Mouse (Mus musculus): ENCODE data around the gene Fam76a.

The Fam76a gene

DNA sequence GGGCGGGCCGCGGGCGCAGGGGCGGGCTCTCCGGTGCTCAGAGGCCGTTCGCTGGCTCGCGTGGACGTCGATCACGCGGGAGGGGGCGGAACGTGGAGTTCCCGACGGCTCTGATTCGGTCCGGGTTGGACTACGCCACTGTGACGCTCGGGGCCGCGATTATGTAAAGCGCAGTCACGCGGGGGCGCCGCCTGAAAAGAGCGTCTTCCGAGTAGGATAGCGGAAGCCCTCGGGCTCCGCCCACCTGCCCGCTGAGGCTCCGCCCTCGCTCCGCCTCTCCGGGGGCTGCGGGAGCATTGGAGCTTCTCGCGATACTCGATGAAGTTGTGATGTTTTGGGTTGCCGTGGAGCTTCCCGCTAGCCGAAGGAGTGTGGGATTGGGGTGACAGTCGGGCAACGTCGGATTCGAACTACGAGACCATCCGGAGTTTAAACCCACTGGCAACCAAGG is at the start of gene Fam76a:
TSS of gene Fam76a (minus strand) at position 1 of the 451 bp plus-strand sequence.
- peak; percentile 100 for DNase-seq (ENCODE audit: low read depth in 1 of 2, low spot score in 2 of 2)

DNA sequence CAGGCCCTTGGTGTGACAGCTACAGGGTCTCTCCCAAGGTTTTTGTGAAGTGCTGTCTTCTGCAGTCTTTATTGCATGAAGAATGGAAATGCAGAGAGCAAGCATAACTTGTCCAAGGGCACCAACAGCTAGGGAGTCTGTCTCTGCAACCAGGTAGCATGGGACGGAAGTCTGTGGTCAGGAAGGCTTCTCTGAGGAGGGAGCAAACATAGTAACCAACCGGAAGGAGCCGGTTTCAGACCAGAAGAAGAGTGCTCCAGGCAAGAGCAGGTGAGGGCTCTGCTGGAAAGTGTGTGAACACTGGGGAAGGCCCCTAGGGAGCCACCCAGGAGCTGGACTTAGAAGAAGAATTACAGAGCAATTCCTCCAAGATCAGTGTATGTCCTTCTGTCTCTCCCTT is 49.7 kb upstream of the Fam76a start:
- no peak for DNase-seq (ENCODE audit: low read depth in 1 of 2, low spot score in 2 of 2)

DNA sequence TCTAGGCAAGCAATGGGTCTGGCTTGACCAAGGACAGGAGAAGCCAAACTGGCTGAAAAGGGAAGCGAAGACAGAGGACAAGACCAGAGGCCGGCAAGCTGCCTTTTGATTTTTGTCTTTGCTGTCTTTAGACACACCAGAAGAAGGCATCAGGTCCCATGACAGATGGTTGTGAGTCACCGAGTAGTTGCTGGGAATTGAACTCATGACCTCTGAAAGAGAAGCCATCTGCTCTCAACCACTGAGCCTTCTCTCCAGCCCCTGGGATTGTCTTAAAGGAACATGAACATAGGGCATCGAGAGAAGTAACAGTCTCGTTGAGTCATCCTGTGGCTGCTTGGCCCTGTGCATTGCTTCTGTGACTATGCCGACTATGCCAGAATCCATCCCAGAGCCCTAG is 49.2 kb upstream of the Fam76a start:
- peak in 1 of 2 experiments; percentile 62 for DNase-seq (ENCODE audit: low read depth in 1 of 2, low spot score in 2 of 2)

DNA sequence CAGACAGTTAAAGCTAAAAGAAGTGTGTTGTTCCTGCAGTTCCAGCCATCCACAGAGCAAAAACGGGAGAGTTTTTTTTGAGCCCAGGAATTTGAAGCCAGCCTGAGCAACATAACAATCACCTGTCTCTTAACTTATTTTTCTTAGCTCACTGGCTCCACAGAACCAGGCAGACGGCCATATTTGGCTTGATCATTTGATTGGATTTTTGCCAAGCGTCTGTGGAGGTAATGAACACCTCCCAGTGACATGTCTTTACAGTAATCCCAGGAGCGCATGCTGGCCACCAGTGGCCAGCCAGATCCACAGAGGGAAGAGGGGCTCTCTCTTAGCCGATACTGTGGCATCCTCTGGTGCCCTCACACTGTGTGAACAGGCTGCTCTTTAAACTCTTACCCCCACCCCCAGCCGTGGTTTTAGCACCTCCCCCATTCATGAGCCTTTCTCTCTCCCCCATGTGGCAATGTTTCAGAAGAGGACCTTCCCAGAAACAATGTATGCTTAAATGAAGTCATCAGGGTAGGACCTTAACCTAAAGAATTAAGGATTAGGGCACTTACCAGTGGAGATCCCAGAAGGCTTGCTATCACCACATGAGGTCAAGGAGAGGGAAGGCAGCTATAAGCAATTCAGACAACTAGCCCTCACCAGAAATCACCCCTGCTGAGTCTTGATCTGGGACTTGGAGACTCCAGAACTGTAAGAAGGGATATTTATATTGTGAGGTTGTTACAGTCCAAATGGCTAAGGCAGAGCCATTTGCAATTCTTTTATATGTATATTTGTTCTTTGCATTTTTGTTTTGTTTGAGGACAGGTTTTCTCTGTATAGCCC is 46.0 kb upstream of the Fam76a start:
- no peak for DNase-seq (ENCODE audit: low read depth in 1 of 2, low spot score in 2 of 2)

DNA sequence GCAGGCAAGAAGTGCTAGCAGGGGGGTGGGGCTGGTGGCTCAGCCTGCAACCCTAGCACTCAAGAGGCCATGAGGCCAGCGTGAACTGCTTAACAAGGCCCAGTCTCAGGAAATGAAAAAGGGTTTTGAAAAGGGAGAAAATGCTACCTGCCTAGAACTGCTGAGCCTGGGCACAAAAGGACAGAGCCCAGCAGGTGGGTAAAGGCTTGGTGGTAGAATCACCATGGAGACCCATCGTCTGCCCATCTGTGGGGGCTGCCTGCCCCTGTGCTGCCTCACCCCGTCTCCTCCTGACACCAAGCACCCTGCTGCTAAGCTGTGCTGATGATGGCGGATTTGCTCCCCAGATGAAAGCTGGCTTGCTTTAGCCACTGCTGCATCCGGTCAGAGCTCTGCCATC is 42.1 kb upstream of the Fam76a start:
- DNase-seq (ENCODE audit: low read depth in 1 of 2, low spot score in 2 of 2) = no peak

DNA sequence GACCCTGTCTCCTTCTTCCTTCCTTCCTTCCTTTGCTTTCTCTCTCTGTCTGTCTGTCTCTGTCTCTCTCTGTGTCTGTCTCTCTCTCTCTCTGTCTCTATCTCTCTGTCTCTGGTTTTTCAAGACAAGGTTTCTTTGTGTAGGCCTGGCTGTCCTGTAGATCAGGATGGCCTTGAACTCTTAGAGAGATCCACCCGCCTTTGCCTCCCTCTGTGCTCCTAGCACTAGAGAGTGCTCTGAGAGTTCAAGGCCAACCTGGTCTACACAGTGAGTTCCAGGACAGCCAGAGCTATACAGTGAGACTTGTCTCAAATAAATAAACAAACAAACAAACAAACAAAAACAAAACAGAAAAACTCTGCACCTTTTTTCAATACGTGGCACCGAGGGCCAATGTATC is 41.7 kb upstream of the Fam76a start:
- no peak for DNase-seq (ENCODE audit: low read depth in 1 of 2, low spot score in 2 of 2)

DNA sequence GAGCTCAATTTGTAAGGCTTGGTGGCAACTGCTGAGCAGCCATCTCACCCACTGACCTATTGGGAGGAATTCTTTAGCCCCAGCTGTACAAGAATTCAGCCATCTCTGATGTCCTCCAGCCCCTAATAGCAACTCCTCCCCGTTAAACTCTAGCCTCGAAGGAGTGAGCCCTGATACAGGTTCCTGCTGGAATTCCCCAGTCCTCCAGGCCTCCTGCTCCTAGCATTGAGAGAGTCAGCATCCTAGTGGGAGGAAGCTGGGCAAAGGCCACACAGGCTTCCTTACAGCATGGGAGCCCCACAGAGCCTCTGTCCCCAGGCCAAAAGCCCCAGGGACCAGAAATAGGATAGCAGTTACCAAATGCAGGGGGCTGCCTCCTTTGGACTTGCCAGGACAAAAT is 41.1 kb upstream of the Fam76a start:
- no peak for DNase-seq (ENCODE audit: low read depth in 1 of 2, low spot score in 2 of 2)

DNA sequence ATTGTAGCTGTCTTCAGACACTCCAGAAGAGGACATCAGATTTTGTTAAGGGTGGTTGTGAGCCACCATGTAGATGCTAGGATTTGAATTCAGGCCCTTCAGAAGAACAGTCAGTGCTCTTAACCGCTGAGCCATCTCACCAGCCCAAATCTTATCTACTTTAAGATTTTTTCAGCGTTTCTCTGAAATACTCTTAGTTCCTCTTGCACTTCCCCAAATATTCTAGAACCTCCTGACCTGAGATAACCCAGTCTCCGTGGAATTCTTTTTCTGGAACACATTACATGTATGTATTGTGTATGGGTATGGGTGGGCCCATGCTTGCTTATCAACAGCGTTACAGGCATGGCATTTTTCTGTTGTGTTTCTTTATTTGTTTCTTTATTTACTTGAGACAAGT is 40.3 kb upstream of the Fam76a start:
- DNase-seq (ENCODE audit: low read depth in 1 of 2, low spot score in 2 of 2) = no peak

DNA sequence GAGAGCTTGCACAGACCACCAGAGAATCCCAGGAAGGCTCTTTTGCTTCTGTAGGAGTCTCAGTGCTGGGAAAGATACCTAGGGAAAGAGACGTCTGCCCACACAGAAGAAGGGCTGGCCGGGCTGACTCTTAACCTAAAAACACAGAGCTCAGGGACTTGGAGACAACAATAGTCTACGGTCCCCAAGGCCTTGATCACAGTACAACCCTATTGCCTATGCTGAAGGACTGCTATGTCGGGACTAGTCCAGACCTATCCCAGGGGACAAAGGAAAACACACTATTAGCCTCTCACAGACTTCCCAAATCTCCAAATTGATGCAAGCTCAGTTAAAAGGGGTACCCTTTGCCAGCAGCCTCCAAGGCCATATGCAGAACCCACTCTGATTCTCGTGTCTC is 39.5 kb upstream of the Fam76a start:
- DNase-seq (ENCODE audit: low read depth in 1 of 2, low spot score in 2 of 2) = no peak

DNA sequence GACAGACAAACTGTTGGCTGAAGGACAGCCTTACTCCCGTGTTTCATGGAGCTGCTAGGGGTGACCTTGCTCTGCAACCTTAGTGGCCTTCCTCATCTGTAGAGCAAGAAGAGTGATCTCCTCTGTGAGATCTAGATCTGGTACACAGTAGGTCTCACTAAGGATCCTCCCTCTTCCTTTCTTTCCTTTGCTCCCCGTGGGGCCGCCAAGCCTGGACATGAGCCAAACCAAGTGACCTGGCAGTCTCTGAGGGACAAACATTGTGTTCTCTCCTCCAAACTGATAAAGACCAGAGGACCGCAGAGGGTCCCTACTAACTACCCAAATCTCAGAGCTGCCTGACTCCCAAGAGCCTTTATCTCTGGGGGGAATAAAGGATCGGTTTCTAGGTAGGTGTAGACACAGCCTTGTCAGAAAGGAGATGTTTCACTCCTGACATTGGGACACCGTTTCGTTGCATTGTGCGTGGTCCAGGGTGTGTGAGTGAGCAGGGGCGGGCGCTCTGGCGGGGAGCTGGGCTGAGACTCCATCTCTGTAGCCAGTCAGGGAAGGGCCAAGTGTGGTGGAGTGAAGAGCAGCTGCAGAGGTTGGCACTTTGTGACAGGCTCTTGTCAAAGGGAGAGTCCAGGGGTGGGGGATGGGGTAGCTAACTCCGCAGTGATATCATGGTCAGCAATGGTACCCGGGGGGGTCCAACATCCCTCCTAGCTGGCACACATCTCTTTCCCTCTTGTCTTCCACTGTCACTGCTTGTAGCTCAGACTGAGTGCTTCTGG is 38.7 kb upstream of the Fam76a start:
- no peak for DNase-seq (ENCODE audit: low read depth in 1 of 2, low spot score in 2 of 2)

DNA sequence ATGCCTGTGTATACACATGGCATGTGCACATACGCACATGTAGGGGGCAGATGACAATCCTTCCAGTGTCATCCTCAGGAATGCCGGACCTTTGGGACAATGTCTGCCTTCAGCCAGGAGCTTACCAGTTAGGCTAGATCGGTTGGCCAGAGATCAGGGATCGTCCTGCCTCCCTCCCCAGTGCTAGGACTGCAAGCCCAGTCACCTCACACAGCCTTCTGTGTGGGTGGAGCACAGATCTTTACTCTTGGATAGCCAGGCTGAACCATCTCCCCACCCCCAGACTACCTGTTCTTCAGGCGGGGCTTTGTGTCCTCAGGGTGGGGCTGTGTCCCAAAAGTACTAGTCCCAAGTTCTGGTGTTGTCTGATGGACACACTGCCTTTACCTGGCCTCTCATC is 38.0 kb upstream of the Fam76a start:
- DNase-seq (ENCODE audit: low read depth in 1 of 2, low spot score in 2 of 2) = no peak

DNA sequence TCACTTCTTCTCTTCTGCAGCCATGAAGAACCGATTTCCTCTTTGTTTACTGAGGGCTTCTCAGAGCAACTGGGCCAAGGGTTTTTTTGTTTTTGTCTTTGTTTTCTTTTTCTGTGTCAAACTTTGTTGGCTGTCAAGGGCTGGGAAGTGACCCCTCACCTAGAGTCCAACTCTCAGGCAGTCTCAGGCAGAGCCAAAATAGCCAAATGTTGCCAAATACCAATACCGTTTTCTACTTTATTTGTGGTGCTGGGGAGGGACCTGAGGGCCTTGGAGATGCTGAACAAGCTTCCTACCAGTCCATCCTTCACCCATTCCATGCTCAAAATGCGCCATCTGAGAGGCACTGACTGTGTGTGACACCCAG is 37.3 kb upstream of the Fam76a start:
- DNase-seq (ENCODE audit: low read depth in 1 of 2, low spot score in 2 of 2) = no peak

DNA sequence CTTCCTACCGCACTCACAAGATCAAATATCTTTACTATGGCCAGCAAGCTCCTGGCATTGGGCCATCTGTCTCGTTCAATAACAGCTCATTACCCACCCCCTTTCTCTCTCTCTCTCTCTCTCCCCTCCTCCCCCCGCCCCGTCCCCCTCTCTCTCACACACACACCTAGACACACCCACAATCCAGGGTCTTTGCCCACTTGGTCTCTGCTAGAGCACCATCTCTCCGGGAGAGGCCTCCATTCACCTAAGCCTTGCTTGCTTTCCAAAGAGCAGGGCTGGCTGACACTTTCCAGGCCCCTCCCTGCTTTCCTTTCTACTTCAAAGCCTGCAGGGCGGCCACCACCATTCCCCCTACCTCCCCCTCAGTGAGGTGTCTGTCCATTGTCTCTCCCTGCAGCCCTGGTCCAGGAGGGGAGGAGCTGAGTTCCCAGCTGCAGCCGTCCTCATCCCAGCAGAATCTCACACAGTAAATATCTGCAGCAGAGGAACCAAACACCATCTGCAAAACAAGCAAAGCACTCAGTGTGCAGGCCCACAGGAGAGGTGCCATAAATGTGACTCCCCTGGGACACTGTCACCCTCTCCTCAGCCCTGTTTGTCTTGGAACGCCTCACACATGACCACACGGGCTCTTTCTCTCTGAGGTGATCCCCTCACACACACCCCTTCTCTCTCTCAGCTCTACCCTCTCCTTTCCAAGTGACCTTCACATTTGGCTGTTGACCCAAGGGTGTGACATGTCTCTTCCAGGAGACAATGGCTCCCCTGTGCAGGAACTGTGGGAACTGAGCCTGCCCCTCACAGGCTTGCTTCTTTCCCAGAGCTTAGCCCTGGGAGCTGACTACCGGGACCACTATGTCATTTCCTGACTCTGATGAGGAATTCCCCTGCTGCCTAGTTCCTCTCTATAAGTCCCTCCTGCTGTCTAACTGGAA is 36.7 kb upstream of the Fam76a start:
- peak in 1 of 2 experiments; percentile 64 for DNase-seq (ENCODE audit: low read depth in 1 of 2, low spot score in 2 of 2)

DNA sequence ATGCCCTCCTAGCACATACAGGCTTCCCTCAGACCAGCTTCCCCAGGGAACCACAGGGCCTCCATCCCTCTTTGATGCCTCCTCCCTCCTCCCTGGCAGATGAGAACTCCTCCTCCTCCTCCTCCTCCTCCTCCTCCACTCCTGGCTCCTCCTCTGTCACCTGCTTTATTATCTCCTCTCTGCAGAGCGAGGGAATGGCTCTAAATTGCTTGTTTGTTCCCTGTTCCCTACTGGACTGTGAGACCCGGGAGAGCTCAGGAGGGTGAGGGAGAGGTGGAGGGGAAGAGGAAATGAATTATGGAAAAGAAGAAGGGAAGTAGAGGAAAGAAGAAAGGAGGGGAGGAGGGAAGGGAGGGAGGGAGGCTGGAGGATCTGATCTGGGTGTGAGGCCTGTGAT is 33.0 kb upstream of the Fam76a start:
- DNase-seq (ENCODE audit: low read depth in 1 of 2, low spot score in 2 of 2) = no peak

DNA sequence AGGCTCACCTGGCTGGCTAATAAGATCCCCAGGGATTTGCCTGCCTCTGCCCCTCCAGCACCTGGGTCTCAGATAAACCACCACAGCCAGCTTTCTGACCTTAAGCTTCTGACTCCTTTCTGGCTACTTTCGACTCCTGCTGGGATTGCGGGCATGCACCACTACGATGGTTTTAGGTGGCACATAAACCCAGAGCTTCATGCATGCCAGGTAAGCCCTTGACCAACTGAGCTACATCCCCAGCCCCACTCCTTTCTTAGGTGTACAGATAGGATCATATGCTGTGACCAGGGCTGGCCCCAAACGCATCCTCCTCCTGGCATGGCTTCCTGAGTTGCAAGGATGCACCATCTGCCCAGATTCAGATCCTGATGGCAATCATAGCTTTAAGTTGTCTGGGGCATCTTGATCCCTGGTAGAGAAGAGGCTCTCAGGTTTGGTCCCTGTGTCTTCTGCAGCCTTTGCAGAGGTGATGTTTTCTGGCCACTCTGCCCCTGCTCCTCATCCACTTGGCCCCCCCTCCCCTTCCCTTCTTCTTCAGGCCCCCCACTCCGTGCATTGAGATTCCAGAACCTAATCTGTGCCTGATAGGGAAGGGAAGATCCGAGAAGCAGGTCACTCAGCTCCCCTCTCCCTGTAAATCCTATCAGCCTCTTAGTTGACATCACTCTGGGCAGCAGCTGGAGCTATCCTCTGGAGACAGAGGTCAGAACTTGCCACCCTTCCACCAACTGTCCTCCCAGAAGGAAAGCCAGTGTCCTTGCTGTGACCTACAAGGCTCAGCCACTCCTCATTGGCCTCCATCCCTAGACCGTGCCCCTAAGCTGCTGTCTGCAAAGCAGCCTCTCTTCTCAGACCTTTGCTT is 32.4 kb upstream of the Fam76a start:
- no peak for DNase-seq (ENCODE audit: low read depth in 1 of 2, low spot score in 2 of 2)

DNA sequence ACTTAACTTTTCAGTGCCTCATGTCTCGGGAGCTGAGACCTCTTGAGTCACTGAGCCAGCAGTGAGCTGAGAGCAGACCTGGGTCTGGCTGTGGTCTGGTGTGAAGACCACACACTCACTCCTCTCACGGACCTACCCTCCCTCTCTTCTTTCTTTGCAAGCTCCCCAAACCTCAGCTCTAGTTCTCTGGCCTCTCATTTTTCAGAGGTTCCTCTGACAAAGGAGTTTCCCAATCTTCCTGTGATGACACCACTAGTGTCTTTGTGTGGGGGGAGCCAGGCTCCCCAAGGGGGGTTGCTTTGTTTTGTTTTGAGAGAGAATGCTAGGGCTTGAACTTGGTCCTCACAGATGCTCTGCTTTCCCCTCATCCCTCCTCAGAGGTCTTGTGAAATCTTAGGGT is 28.6 kb upstream of the Fam76a start:
- DNase-seq (ENCODE audit: low read depth in 1 of 2, low spot score in 2 of 2) = no peak

DNA sequence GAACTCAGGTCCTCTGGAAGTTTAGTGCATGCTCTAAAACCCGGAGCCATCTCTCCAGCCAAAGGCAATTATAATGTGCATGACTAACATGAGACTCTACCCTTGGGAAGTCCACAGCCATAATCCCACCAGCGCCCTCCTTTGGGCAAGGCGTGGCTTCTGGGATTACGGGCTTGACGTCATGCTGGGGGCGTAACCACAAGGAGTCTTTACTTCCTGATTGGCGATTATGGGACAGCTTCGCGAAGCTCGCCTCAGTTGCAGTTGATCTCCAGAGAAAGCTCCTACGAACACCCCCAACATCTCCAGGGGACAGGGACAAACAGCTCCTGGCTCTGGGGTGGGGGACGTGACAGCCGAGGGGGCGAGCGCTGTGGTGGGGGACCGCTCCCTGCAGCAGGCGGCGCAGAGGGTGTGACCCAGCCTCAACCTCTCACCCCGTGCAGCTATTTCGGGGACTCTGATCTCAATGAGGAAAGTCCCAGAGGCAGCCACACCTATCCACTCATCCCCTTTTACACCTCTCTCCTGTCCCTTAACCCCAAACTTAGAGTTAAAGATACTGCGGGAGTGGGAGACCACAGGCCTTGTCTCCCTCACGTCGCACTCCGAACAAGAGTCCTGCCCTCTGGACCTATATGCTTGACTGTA is 27.6 kb upstream of the Fam76a start:
- DNase-seq (ENCODE audit: low read depth in 1 of 2, low spot score in 2 of 2) = no peak

DNA sequence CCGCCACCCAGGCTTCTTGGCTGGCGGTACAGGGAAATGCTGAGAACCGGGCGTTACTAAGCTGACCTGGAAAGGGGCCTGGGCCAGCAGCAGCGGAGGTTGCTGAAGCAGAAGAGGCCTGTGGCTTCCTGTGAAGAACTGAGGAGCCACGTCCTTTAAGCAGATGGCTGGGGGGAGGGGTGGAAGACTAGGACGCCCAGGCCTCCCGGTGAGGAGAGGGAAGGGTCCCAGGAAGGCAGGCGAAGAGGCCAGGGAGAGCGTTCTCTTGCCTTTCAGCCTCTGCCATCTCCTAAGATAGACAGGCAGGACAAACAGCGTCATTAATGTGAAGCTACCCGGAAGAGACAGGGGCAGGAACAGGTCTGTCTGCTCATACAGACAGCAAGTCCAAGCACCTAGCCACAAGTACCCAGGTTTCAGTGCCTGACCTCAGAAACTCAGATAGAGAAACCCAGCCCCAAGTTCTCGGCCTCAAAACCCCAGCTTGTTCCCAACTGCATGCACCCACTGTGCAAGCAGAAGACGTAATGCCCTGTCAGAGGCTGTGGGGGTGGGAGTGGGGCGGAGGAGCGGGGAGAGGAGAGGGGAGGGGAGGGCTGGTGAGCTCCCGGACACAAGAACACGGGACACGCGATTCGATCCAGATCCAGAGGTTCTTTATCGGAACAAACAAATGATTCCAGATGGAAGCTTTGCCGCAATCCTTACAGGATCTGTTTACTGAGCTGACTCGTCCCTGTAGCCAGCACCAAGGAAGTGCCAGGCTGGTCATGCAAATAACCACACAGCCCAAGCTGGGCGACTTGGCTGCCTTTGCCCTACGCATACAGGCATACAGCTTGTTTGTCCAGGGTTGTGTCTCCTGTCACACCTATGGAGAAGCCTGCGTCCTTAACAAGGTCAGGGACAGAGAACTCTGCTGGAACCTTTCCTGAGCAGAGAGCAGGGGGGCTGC is 24.0 kb upstream of the Fam76a start:
- DNase-seq (ENCODE audit: low read depth in 1 of 2, low spot score in 2 of 2) = peak in 1 of 2 experiments; percentile 56
